Mouse (Mus musculus): ENCODE data around the gene Spon1. TPM values are rescaled to one million over a fixed set of nuclear protein-coding genes. Genes with fewer than 3 reads are reported as not detected.

Spon1 gene
- total and polyA plus RNA-seq, 3 experiments: not detected

GRCm38 (mm10) chr7:113826510-113826909 lies 60.7 kb downstream of the Spon1 start:
- no peak overlapping the region for H3K9ac ChIP-seq (ENCODE audit: insufficient read depth, low read depth)

GRCm38 (mm10) chr7:113828122-113828571 lies 62.3 kb downstream of the Spon1 start:
- dilution Hi-C loops (cut with MboI; ENCODE audit: extremely low pct_ligation_motif_present, extremely low pct_unique_long_range_greater_than_20kb, low sequenced_read_pairs) (no loop called here), in situ Hi-C loops (cut with MboI; ENCODE audit: low pct_ligation_motif_present, low pct_unique_long_range_greater_than_20kb, low sequenced_read_pairs) (no loop called here)

More at GRCm38 (mm10) chr7:113826510-113826909, 60.7 kb downstream of the Spon1 start:
- no peak overlapping the region for H3K4me3 ChIP-seq (replicated peaks in 1 of 3; ENCODE audit: low read depth in 2 of 3, low read length in 2 of 3, poor library complexity in 1 of 3)
- DNase-seq (ENCODE audit: extremely low read depth): no peak
- H3K27me3 ChIP-seq (replicated peaks): peaks cover under 1% of the 10 kb centered on the region
- H3K4me2 ChIP-seq (ENCODE audit: insufficient read depth, low read depth, poor library complexity, severe bottlenecking): no peak overlapping the region
- H3K79me2 ChIP-seq (replicated peaks; ENCODE audit: control insufficient read depth, extremely low read depth, insufficient read depth, poor library complexity, severe bottlenecking): no peaks in the 10 kb centered on the region
- no peaks in the 10 kb centered on the region for H3K36me3 ChIP-seq (replicated peaks in 1 of 2; ENCODE audit: control insufficient read depth in 1 of 2, insufficient read depth in 1 of 2, low read length in 1 of 2)
- H3K27ac ChIP-seq (ENCODE audit: insufficient read depth, low read depth): no peak overlapping the region
- H3K9me3 ChIP-seq (replicated peaks; ENCODE audit: low read length): no peaks in the 10 kb centered on the region
- in situ Hi-C loops (cut with MboI; ENCODE audit: low pct_ligation_motif_present, low pct_unique_long_range_greater_than_20kb, low sequenced_read_pairs) (no loop called here), dilution Hi-C loops (cut with MboI; ENCODE audit: extremely low pct_ligation_motif_present, extremely low pct_unique_long_range_greater_than_20kb, low sequenced_read_pairs) (no loop called here)
- no peaks in the 10 kb centered on the region for H3K4me1 ChIP-seq (ENCODE audit: control insufficient read depth in 1 of 2, insufficient read depth in 2 of 2)
- TF ChIP-seq ZNF384 (IDR thresholded peaks at IDR 0.05; ENCODE audit: low read depth, low read length) (no peak), MAX (IDR thresholded peaks at IDR 0.05; ENCODE audit: low read length) (no peak), MAFK (IDR thresholded peaks at IDR 0.05; ENCODE audit: insufficient replicate concordance, low read length) (no peak), MAZ (IDR thresholded peaks at IDR 0.05; ENCODE audit: low read depth, low read length) (no peak), ZC3H11A (IDR thresholded peaks at IDR 0.05; ENCODE audit: low read depth, low read length) (no peak), SIN3A (IDR thresholded peaks at IDR 0.05; ENCODE audit: low read length) (no peak), CTCF (conservative IDR thresholded peaks at IDR 0.05 in 1 of 2, IDR thresholded peaks at IDR 0.05 in 1 of 2; ENCODE audit: low read depth in 2 of 2, low read length in 2 of 2) (no peak), ETS1 (conservative IDR thresholded peaks at IDR 0.05; ENCODE audit: low read depth, low read length) (no peak), ELF1 (IDR thresholded peaks at IDR 0.05; ENCODE audit: low read depth, low read length) (no peak), NELFE (IDR thresholded peaks at IDR 0.05; ENCODE audit: low read depth, low read length) (no peak), ZKSCAN1 (IDR thresholded peaks at IDR 0.05; ENCODE audit: borderline replicate concordance, low read depth, low read length) (no peak), IRF4 (IDR thresholded peaks at IDR 0.05; ENCODE audit: low read depth, low read length) (no peak)

More at GRCm38 (mm10) chr7:113828122-113828571, 62.3 kb downstream of the Spon1 start:
- Histone ChIP-seq H3K4me1 (ENCODE audit: control insufficient read depth in 1 of 2, insufficient read depth in 2 of 2) (no peaks in the 10 kb centered on the region), H3K79me2 (replicated peaks; ENCODE audit: control insufficient read depth, extremely low read depth, insufficient read depth, poor library complexity, severe bottlenecking) (no peaks in the 10 kb centered on the region), H3K27me3 (replicated peaks) (peaks cover 5% of the 10 kb centered on the region), H3K36me3 (replicated peaks in 1 of 2; ENCODE audit: control insufficient read depth in 1 of 2, insufficient read depth in 1 of 2, low read length in 1 of 2) (no peaks in the 10 kb centered on the region), H3K9ac (ENCODE audit: insufficient read depth, low read depth) (no peak overlapping the region), H3K27ac (ENCODE audit: insufficient read depth, low read depth) (no peak overlapping the region), H3K4me2 (ENCODE audit: insufficient read depth, low read depth, poor library complexity, severe bottlenecking) (no peak overlapping the region), H3K9me3 (replicated peaks; ENCODE audit: low read length) (peaks cover under 1% of the 10 kb centered on the region), H3K4me3 (replicated peaks in 1 of 3; ENCODE audit: low read depth in 2 of 3, low read length in 2 of 3, poor library complexity in 1 of 3) (no peak overlapping the region)
- no peak for DNase-seq (ENCODE audit: extremely low read depth)
- TF ChIP-seq POLR2AphosphoS2 (IDR thresholded peaks at IDR 0.05; ENCODE audit: low read depth, low read length): no peak
- no peak for TF ChIP-seq HCFC1 (IDR thresholded peaks at IDR 0.05; ENCODE audit: low read depth, low read length)
- no peak for TF ChIP-seq UBTF (IDR thresholded peaks at IDR 0.05; ENCODE audit: low read depth, low read length)
- no peak for TF ChIP-seq SMC3 (IDR thresholded peaks at IDR 0.05; ENCODE audit: low read depth, low read length)
- TF ChIP-seq MEF2A (IDR thresholded peaks at IDR 0.05; ENCODE audit: borderline replicate concordance, low read depth, low read length): no peak
- TF ChIP-seq MAZ (IDR thresholded peaks at IDR 0.05; ENCODE audit: low read depth, low read length): no peak
- no peak for TF ChIP-seq MAX (IDR thresholded peaks at IDR 0.05; ENCODE audit: low read length)
- no peak for TF ChIP-seq SIN3A (IDR thresholded peaks at IDR 0.05; ENCODE audit: low read length)
- TF ChIP-seq ZNF384 (IDR thresholded peaks at IDR 0.05; ENCODE audit: low read depth, low read length): no peak
- TF ChIP-seq PAX5 (IDR thresholded peaks at IDR 0.05; ENCODE audit: low read length): no peak
- no peak for TF ChIP-seq RAD21 (IDR thresholded peaks at IDR 0.05; ENCODE audit: low read depth, low read length)
- no peak for TF ChIP-seq CHD2 (IDR thresholded peaks at IDR 0.05; ENCODE audit: low read length)
- no peak for TF ChIP-seq IRF4 (IDR thresholded peaks at IDR 0.05; ENCODE audit: low read depth, low read length)
- TF ChIP-seq ZC3H11A (IDR thresholded peaks at IDR 0.05; ENCODE audit: low read depth, low read length): no peak
